Mouse (Mus musculus) gastrocnemius, postnatal 36 days (tissue): Measurements from ENCODE around the gene Gm21954. TPM values are rescaled to one million over a fixed set of nuclear protein-coding genes. Genes with fewer than 3 reads are reported as not detected.

Experiments used
- DNase-seq, 2 experiments: peaks; one replicate each; pipeline ENCODE4 v3.0.0; 2022
- intact Hi-C: fragments of 180-260 bp; cut with DNase I; formaldehyde crosslinking; loops from one replicate; pipeline ENCODE4 v1.15.1; 2025
- total RNA-seq, 2 experiments: library from RNA; stranded (reverse); gene quantifications; 2 replicates each; pipeline ENCODE4 v1.2.3; 2021

Gene Gm21954
- total RNA-seq, 2 experiments from 2014 or later: not detected

DNA sequence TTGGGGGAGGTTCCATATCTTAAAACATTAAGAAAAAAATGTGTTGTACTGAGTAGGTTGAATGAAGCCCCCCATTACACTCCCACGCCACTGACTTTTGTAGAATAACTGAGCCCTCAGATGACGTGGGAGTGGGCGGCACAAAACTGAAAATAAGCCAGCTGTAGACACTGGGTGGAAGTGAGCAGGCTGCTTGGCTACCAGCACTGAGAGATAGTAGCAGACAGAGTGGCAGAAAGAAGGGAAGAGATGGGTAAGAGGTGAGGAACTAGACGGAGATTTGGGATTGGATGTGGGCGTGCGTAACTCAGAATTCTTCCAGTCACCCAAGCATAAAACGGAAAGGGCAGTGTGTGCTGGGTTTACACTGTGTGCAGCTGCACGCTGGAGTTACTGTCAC is 6.2 kb downstream of the Gm21954 start:
- intact Hi-C loops: no loop called here
- no peak for DNase-seq

DNA sequence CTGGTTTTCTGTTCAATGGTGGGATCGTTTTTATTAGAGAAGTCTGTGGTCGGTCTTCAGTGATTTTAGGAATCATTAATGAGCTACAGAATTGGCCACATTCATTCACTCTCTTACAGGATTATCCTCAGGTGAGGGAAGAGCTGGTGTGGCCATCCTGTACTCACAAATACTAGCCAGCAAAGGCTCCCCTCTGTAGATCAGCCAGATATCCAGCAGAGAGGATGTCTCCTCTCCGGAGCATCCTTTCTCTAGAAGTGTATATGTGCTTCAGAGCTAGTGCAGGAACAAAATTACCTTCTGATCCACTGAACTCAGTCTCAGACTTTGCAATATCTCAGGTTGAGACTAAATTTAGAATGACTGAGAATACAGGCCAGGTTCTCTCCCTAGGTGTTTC is 7.8 kb downstream of the Gm21954 start:
- intact Hi-C loops: no loop called here
- no peak for DNase-seq

DNA sequence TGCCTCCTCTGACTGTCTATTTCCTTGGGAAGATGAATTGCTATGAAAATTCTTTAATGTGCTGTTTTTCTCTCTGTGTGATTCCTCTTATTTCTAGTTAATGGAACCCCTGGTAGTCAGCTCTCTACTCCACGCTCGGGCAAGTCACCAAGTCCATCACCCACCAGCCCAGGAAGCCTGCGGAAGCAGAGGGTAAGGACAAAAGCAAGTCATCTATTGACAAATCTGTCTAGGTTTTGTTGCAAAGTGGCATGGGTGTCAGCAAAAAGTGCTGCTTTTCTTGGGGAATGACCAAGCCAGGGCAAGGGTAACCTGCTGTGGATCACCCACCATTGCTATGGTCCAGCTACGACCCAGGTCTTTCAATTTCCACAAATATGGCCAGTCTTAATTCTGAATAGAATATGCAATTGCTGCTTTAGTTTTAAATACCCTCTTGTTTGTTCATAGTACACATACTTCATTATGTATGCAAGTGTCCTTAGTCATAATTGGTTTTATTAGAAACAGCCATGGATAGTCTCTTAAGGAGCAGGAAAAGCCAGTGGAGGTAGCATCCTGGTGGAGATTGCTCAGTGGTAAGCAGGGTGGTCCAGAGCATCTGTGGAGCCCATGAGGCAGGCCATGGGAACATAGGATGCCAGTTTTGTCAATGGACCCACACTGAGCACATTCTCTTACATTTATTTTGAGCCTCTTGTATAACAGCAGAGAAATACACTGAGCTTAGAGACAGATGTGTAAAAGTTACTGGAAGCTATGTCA is 8.9 kb downstream of the Gm21954 start:
- no peak for DNase-seq
- intact Hi-C loops: no loop called here

DNA sequence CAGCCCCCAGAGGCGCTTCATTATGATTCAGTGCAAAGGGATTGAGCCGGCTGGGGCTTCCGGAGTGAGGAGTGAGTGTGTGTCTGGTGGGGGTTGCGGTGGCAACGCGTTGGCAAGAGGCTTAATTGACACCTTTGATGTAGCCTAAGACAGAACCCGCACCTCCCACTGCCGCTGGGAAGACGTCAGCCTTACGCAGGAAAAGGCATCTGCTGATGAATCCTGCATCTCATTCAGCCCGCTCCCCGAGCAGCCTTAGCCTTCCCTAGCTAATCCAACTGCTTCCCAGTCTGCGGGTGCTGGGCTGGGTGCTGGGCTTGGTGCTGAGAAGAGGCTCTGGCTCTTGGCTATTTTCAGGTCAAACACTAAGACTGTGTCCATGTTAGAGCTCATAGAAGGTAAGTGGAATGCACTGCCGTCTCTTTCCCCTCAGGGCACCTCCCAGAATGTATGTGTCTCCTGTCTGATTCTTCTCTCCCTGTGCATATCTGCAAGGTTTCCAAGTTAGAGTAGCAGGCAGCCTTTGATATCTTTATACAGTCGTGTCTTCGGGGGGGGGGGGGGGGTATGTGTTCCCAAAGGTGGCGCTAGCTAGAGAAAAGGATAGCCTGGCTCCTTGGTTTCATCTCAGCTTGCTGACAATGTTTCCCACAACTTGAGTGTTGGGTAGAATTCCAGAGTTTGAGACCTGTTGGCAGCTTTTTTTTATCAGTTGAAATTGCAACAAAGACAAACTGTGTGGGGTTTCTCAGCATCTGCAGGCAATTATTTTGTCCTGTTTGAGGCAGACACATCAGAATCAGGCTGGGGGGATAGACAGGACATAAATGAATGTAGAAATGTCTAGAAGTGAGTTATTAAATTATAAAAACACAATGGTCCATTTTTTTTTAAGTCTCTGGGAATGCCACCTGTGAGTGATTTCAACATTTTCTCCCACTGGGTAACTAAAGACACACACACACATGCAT is 10.0 kb downstream of the Gm21954 start:
- intact Hi-C loops: no loop called here
- no peak for DNase-seq

DNA sequence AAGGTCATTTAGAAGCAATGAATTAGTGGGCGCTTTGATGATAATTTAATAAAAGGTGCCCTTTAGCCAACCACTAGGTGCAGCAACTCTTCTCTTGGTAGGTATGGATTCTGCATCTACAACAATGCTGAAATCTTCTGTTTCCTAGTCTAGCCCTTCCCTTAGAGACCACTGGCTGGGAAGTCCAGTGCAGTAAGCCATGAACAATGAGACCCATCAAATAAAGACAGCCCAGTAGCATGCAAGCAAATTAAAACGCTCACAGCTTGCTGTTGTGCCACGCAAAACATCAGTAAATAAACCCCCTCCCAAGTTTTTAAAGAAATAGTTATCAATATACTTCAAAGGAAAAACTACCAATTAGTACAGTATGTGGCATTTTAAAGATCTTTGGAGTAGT is 10.9 kb downstream of the Gm21954 start:
- intact Hi-C loops: no loop called here

DNA sequence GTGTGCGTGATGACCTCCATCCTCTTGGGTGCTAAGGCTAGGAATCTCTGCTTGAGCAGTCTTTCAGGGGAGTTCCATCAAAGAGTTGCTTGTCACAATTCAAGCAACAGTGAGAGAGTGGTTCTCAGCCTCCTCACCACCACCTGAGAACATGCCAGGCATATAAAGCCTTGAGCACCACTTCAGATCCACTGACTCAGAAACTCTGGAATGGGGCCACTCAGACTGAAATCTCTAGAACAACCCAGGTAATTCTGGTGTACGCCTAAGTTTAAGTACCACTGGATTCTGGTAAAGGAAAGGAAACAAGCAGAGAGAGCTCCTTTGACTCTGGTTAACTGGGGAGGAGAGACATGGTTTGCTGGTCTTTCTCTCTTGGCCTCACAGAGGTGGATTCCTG is 19.5 kb downstream of the Gm21954 start:
- intact Hi-C loops: no loop called here
- DNase-seq: no peak

More for the DNA sequence above, 10.9 kb downstream of the Gm21954 start:
- DNase-seq: no peak

DNA sequence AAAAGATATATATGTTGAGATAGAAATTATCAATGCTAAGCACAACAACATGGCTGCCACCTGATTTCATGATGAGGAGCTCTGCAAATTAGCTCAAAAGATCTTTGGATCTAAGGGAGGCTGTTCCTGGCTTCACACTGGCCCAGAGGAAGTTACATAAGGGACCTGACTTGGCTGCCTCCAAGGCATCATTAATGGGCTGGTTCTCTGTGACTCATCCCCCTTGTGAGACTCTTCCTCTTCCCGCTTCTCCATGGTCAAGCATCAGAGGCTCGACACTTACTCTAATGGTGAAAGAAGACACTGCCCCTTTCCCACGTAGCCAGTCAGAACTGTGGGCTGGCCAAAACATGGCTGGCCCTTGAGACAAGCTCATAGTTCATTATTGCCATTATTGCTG is 20.1 kb downstream of the Gm21954 start:
- intact Hi-C loops: no loop called here
- DNase-seq: no peak

DNA sequence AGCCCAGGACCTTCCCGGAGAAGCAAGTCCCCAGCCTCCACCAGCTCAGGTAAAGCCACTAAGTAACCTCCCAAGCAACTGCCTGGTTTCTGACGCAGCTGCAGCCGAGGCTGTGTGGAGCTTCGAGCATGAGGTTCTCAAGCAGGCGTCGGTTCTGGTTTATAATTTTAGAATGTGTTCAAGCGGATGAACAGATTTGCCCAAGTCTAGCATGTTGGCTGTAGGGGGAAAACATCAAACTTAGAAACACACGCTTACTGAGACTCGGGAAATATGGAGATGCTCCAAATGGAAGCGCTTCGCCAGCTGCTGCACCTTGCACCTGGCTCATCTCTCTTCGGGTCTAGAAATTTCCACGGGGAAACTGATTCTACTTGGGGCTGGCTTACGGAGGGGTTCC is 21.0 kb downstream of the Gm21954 start:
- DNase-seq: no peak
- intact Hi-C loops: no loop called here

DNA sequence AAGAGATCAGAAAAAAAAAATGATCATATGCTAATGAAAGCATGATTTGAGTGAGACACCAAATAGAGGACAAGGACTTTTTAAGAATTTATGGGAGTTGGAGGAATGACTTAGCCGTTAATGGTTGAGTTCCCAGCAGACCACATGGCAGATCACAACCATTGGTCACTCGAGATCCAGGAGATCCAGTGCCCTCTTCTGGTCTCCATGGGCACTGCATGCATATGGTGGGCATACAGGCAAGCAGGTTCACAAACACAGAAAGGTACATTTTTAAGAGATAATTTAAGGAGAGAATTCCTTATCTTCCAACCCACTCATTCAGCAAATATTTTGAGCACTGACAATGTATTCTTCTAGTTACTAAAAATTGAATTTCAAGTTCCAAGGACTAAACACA is 22.9 kb downstream of the Gm21954 start:
- DNase-seq: no peak
- intact Hi-C loops: no loop called here

DNA sequence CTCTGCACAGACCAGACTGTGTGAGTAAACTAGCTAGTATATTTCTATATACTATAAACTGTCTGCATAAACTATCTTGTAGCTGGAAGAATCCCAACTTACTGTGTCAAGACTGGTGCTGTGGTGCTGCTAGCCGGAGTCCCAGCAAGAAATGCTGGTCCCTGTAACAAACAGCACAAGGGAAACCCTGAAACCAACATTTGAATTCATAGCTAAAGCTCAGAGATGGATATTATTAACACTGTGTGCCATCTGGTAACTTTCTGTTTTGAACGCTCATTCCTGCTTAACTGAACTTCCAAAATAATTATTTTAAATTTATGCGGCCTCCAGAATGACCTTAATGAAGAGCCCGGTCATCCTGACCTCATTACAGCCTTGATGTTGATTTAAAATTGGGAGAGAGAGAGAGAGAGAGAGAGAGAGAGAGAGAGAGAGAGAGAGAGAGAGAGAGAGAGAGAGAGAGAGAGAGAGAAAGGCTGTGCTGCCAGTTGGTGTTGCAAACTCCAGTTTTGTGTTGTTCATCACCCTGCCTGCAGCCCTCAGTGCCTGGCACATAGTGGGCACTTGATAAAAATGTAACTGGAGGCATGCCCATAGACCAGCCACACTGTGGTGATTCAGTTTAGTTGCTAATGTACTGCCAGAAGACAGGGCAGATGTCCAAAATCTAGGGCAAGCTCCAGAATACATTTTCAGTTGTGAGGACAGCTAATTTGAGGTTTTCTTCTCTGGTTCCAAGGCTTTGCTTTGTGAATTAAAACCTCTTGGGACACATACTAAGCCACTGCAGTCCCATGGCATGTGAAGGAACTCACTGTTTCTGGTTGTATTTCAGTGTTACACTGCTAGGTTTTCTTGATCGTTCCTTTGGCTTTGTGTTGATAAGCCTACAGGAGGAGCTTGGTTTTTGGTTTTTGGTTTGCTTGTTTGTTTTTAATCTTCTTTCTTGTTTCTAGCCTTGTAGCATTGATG is 24.2 kb downstream of the Gm21954 start:
- intact Hi-C loops: no loop called here
- peak in 1 of 2 experiments; percentile 17 for DNase-seq

DNA sequence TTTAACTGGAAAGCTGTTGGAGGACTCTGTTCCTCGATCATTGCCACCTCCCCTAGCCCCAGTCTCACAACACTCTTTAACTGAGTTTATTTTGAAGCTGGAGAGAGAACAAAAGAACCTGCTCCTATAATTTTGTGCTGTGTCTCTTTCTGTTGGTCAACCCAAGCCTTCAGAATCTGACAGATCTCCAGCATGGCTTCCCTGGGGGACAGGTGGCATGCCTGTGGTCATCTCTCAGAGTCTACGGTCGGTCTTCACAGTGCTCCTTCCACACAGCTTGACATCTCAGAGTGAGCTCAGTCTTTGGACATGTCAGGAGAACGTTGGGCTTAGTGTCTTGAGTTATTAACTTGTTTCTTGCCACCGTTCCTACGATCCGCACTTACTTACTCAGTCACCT is 25.3 kb downstream of the Gm21954 start:
- intact Hi-C loops: no loop called here
- no peak for DNase-seq

DNA sequence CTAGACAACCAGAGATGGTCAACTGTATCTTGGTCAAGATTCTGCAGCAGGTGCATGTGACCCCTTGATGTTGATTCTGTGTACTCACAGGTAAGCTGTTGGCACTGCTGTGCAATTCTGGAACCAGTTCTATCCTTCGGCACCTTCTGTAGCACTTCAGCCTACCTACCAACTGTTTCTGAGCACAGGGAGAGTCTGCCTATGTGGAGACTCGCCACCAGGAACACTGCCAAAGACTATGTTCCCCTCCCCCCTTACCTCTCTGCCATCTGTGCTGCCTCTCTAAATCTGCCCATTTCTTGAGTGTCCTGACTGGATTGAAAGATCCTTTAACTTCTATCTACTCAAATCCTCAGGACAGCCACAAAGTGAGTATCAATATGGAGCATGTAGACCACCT is 28.3 kb downstream of the Gm21954 start:
- DNase-seq: no peak
- intact Hi-C loops: no loop called here

DNA sequence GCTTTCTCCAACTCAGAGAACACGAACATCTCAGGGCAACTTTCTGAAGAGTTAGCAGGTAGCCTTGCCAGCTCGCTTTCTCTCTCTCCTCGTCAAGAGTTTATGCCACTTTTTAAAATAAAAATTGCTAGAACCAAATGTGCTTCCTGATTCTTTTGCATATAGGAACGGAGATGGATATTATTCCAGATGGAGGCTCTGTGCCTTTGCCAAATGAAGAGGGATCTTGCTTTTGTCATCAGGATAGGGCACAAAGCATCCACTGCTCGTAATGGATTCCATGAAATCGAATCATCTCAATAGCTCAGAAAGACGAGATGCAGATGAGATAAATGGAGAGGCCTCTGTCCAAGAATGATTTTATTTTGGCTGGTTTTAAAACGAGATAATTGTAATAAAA is 28.7 kb downstream of the Gm21954 start:
- intact Hi-C loops: no loop called here
- DNase-seq: no peak

DNA sequence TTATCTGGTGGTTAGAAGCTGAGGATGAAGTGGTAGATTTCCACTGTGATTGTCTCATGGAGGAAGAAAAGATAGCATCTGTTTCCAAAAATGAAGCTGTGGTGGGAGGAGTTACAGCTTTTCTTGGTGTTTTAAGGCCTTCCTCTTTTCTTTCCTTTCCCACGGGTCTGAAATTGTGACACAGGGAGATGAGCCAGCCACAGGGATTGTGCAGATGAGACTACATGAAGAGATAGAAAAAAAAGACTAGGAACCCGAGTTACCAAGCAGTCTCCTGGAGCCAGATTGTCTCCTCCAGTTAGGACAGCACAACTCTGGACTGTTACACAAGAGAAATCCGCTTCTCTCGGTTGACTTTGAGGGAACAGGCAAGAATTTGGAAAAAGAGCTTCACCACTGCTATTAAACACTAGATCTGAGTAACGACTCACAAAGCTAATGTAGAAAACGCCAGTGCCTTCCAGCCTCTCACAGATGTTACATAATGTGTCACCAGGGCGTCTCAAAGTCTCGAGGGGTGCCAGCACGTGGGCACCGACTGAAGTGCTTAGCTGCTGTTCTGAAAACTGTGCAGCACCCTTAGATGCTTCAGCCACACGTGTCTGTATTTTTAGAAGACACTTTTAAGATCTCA is 29.9 kb downstream of the Gm21954 start:
- DNase-seq: no peak
- intact Hi-C loops: no loop called here

DNA sequence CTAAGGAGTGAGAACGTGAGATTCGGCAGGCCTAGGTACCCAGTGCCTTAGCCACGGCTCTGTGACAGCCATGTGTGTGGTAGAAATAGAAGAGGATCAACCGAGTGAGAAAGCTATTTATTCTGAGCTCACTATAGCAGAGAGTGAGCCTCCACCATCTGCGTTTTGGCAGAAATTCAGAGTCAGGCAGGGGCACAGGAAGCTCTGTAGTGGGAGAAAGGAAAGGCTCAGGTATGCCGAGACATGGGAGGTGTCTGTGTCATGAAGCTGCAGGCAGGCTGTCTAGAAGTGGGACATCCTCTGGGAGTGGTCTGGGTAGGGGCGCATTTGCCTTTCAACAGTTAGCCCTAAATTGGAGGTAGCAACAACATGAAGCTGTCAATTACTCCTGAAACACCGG is 31.7 kb downstream of the Gm21954 start:
- intact Hi-C loops: no loop called here
- DNase-seq: no peak

DNA sequence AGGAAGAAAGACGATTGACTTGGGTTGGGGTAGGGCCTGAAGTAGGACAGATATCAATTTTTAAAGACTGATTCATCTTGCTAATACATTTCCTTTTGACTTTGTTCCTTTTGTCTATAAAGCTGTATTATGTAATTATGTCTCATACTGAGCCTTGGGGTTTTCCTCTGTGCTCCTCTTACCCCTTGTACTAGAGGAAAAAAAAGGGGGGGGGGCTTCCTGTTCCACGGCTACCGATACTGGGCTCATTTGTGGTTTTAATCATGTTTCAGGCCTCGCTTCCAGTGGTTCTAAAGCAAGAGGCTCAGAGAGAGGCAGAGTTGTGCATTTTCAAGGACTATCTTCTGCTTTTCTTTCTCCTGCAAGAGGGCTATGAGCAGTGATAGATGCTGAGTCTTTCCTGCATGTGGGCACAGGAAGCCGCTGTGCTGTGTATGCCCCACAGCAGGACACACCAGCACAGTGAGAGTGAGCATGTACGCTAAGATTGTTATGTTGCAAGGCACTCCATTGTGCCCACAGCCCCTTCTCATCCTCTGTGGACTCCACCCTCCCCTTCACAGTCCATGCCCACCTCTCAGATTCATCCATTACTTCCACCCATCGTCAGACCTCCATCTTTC is 33.1 kb downstream of the Gm21954 start:
- DNase-seq: no peak
- intact Hi-C loops: no loop called here

DNA sequence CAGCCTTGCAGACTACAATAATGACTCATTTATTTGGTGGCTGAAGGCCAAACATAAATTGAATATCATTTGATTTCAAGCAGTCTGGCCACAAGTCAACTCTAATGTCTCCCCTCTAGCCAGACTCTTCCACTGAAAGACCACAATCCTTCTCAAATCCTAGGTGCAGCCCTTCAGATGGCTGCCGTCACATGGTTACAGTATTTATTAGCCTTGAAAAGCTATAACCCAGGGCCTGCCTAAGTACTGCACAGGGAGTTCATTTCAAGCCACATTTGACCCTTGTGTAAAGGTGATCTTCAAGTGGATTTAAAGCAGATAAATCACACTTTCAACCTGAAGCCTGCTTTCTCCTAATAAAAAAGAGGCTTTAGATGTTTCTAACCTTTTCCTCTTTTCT is 37.7 kb downstream of the Gm21954 start:
- intact Hi-C loops: no loop called here
- no peak for DNase-seq

DNA sequence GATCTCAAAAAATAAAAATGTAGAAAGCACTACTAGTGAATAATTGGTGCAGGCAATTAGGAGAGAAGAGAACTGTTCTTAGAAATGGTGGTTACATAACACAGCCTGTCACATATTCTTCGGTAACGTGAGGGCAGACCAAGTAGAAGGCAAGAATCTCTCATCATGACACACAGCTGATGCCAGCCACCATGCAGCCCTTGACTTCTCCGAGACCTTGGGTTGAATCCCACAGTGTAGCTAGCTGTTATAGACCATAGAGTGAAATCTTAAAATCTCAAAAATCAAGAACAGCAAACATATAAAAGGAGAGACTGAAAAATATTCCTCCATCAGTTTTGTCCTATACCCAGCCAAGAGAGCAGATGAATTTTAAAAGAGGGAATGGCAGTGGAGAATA is 40.8 kb downstream of the Gm21954 start:
- no peak for DNase-seq
- intact Hi-C loops: no loop called here

DNA sequence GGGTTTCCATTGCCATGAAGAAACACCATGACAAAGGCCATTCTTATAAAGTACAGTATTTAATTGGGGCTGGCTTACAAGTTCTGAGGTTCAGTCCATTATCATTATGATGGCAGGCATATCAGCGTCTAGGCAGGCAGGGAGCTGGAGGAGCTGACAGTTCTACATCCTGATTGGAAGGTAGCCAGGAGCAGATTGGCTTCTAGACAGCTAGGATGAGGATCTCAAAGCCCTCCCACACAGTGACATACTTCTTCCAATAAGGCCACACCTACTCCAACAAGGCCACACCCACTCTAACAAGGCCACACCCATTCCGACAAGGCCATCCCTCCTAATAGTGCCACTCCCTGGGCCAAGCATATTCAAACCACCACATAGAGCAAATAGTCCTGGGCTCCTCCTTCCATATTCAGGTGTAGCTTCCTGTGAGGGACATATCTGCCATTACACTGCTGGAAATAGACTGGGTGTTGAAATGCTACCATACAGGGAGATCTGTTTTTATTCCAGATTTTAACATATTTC is 41.9 kb downstream of the Gm21954 start:
- intact Hi-C loops: no loop called here
- no peak for DNase-seq
